Mouse (Mus musculus) lung, postnatal 10 days (tissue): ENCODE results near the gene Ets2.
"Not testable (repeated sequence)": the region's sequence is repeated elsewhere in the genome, so short reads cannot be mapped to it uniquely, and the experiment has no call there.

Experiments used
- DNase-seq: peaks from one replicate; pipeline ENCODE4 v3.0.0; 2021

The Ets2 gene

DNA sequence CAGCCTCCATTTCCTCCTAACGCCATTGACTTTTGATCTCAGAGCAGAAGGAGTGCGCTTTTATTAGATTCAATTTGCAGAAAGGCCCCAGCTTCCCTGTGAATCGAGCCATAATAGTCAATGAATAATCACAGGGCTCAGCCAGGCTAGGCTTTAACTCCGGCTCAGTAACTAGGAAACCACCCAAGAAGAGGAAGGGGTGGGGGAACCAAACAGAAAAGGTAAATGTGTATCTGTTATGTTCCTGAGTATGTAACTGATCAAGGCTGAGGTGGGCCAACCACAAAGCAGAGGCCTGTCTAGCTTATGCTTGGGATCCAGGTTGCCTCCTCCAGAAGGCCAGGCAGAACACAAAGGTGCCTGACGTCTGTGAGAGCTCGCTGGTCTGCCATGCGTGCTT is 1.7 kb upstream of the Ets2 start:
- no peak for DNase-seq

DNA sequence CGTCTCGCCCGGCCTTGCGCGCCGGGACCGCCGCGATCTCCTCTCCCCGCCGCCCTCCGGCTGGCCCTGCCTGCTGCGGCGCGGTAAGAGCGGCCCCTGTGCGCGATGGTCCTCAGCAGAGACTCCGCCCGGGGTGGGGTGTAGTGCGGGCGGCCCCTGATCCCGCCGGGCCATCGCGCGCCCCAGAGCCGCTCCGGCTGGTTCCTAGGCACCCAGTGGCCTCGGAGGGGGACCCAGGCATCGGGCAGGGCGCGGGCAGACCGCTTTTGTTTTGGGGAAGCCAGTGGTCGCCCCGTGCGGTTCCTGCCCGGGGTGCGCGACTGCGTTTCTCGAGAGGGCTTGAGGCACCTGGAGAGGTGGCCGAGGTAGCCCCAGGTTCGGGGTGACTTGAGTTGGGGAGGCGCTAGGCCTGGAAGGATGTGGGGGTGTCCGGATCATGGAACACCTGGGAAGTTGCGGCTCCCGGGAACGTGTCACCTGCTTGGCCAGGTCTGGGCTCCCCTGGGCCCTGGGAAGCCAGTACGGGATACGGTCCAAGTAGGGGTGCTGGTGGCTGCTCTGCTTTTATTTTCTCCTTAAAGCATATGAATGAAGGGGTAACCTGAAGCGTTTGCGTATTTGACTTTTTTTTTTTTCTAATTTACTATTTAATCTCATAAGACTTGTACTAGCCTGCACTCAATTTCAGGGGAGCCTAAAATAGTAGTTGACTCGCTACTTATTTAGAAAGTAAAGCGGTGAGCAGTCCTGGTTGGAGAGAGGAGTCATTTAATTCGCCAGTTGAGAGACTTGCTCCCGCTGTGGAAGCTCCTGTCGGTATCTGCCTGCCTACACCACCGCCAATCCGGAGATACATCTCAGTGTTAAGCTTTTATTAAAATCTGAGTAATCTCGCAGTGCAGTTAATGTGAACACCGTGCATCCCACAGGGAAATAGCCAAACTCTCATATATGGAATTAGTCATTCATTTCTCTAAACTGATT is 979 bp downstream of the Ets2 start:
- DNase-seq: no peak

- DNase-seq: no peak
These were observed 2.1 kb downstream of the Ets2 start for GRCm38 (mm10) chr16:95703958-95704357.

- no peak for DNase-seq
These were observed 2.9 kb downstream of the Ets2 start for GRCm38 (mm10) chr16:95704662-95705330.

DNA sequence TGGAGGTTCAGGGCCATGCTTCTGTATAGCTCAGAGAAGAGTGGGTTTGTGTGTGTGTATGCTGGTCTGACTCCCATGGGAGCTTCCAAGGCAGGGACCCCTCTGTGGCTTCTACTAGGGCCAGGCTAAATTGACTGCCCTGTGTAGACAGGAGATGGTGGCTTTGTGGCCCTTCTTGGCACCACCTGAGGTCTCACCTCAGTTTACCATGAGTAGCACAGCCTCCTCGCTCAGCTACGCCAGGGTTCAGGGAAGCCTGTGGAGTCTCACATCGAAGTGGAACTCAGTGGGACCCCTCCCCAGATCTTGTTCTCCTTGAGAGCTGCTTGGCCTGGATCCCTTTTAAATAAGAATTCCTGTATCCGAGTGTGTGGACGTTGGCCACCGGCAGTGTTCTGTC is 3.9 kb downstream of the Ets2 start:
- DNase-seq: no peak

GRCm38 (mm10) chr16:95708211-95709004 is 6.5 kb downstream of the Ets2 start:
- DNase-seq: peak; percentile 50

GRCm38 (mm10) chr16:95709175-95709574 is 7.3 kb downstream of the Ets2 start:
- no peak for DNase-seq

GRCm38 (mm10) chr16:95710129-95710528 is 8.3 kb downstream of the Ets2 start:
- DNase-seq: no peak

- no peak for DNase-seq
These were observed 10.2 kb downstream of the Ets2 start for GRCm38 (mm10) chr16:95712121-95712520.

DNA sequence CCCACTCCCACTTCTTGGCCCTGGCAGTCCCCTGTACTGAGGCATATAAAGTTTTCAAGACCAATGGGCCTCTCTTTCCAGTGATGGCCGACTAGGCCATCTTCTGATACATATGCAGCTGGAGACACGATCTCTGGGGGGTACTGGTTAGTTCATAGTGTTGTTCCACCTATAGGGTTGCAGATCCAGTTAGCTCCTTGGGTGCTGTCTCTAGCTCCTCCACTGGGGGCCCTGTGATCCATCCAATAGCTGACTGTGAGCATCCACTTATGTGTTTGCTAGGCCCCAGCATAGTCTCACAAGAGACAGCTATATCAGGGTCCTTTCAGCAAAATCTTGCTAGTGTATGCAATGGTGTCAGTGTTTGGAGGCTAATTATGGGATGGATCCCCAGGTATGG is 11.2 kb downstream of the Ets2 start:
- DNase-seq: not testable (repeated sequence)

GRCm38 (mm10) chr16:95715026-95715425 is 13.2 kb downstream of the Ets2 start:
- no peak for DNase-seq

- DNase-seq: no peak
These were observed 14.3 kb downstream of the Ets2 start for GRCm38 (mm10) chr16:95716061-95716706.

DNA sequence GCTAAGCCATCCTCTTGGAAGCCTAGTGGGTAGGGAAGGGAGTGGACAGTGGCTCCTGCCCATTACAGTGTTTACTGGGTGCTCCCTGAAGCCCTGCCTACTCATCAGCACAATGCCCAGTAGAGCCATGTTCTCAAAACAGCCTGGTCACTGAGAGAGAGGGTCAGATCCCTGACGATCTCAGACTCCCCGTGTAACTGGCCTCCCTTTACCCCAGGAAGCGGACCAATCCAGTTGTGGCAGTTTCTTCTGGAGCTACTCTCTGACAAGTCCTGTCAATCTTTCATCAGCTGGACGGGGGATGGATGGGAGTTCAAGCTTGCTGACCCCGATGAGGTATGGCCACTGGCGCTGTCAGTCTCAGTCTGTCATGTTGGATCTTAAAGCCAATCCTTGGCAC is 15.8 kb downstream of the Ets2 start:
- no peak for DNase-seq

DNA sequence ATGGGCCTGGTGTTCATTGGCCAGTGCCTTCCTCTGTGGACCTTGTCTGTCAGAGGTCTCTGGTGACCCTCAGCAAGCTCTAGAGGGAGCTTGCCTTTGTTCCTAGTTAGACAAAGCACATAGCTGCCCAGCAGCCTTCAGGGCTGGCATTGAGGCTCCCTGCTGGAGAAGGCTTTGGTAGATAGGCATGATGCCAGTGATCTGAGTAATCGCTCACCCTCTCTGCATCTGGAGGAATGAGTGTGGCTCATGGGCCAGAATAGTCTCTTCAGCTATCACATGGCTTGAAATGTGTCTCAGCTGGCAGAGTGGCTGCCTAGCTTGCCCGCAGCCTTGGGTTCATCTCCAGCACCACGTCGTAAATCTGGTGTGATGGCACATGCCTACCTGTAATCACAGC is 16.2 kb downstream of the Ets2 start:
- no peak for DNase-seq

GRCm38 (mm10) chr16:95720532-95720931 is 18.7 kb downstream of the Ets2 start:
- no peak for DNase-seq

DNA sequence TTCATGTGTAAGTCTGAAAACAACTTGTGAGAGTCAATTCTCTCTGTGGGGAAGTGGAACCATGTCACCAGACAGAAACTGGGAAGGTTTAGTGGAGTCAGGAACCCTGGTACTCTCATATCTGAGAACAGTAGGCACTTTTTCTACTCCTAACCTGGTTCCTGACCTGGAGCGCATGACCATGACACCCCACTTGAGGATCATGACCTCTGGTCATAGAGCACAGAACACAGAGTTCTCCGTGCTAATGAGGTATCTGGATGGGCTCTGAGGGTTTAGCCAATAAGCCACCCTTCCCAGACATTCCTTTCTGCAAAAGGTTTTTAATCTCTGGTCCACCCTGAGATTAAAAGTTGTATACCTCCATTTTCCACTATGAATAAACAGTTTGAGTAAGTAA is 22.4 kb downstream of the Ets2 start:
- DNase-seq: no peak

GRCm38 (mm10) chr16:95724776-95725175 is 22.9 kb downstream of the Ets2 start:
- DNase-seq: no peak

DNA sequence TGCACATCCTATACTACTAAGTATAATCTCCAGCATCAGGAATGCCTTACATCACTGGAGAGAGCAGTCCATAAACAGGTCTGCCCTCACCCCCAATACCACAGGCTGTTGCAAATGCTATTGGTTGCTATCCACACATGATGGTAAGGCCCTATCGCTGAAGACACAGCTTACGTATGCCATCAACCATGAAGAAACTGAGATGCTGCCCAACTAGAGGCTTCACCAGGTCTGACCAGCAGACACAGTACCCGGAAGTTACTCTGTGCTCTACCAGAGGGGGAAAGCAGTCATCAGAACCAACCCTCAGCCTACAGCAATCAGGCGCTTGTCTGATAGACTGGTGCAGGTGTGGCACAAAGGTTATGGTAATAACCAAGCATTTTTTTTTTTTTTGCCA is 24.9 kb downstream of the Ets2 start:
- no peak for DNase-seq

DNA sequence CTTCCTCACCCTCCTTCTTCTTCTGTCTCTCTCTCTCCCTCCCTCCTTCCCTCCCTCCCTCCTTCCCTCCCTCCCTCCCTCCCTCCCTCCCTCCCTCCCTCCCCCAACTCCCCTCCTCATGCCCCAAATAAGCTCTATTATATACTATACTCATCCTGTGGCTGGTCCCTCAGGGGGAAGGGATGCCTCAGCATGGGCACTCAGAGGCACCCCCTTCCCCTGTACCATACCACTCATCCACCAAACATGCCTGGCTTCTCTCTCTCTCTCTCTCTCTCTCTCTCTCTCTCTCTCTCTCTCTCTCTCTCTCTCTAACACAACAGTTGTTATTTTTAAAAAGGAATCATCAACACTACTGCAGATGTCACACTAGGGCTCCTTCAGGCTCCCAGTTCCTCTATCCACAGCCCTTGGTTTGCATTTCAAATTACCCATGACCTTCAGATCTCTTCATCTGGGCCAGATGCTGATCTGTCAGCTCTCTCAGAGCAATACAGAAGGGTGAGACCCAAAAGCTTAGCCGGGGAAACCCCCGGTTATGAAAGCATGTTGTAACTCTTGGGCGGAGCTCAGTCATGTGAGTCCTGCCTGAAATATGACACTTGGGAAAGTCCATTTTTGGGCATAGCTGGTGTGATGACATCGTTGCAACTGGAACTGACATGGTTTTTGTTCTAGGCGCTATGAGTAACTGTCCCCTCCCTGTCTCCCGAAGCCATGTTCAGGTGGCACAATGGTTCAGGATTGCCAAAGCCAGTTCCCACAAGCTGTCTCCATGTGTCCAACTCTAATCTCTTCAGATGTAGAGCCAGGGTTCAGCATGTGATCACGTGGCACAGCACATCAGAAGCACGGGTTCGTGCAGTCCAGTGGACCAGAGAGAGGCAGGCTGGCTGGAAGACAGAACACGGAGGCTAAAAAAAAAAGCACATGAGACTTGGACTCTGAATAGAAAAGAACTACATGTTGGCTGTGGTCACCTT is 26.9 kb downstream of the Ets2 start:
- peak; percentile 91 for DNase-seq

DNA sequence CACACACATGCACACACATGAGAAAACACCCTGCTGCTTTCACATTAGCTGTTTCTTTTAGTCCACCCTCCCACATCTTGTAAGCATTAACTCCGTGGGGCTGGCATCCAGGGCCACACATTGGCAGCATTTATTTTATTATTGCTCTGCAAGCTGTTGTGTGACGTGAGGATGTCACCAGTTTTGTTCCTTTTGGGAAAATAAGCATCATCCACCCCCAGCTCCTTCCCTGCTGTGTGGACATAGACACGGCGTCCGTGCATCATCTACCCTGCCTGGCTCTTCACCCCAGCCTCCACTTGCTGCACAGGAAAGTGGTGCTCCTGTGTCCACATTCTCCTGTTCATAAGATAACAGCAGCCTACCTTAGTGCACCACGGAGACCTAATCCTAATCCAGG is 27.9 kb downstream of the Ets2 start:
- DNase-seq: no peak

DNA sequence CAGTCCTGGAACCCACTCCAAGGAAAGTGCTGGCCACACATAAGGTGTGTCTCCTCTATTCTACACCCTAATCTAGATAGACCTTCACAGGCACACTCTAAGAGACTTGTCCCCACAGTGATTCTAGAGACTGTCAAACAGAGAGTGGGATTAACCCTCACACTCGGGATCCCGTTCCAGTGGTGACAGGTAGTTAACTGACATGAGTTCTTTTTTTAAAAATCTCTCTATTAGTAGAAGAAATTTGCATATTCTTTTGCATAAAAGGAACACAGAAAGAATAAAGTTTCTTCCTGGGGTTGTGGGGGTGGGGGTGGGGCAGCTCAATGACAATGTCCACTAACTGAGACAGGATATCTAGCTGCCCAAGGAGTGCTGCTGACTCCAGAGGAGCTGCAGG is 32.9 kb downstream of the Ets2 start:
- DNase-seq: no peak

DNA sequence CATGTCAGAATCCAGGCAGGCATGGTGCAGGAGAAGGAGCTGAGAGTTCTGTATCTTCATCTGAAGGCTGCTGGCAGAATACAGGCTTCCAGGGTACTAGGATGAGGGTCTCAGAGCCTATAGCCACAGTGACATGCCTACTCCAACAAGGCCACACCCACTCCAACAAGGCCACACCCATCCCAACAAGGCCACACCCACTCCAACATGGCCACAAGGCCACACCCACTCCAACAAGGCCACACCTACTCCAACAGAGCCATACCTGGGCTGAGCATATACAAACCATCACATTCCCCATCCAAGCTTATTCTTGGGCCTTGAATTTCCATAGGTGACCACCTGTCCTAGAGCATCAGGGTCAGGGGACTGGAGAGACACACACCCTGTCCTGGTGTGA is 34.2 kb downstream of the Ets2 start:
- no peak for DNase-seq
